Mouse (Mus musculus) megakaryocyte-erythroid progenitor cell, adult 5-6 weeks (primary cell): ENCODE results near the gene Dpy19l1. TPM values are rescaled to one million over a fixed set of nuclear protein-coding genes. Genes with fewer than 3 reads are reported as not detected.

ENCODE experiments used
- ATAC-seq: replicated peaks from 2 replicates; pipeline ENCODE4 v1.8.0; 2016; ENCODE audit warnings: mild to moderate bottlenecking, inconsistent platforms; ENCODE audit not compliant: severe bottlenecking, poor library complexity, low FRiP score, low TSS enrichment
- total RNA-seq, 2 experiments: library from RNA; stranded (forward) in 1 of 2; stranded (reverse) in 1 of 2; fragments of 200-1000, 215-1000 nt in 1 of 2; fragments of >200 nt in 1 of 2; fragmentation: Nextera tagmentation in 1 of 2; gene quantifications; 2 replicates each; pipeline ENCODE4 v1.2.3; 2014 to 2017

Dpy19l1 gene
- total RNA-seq (2014; fragmentation: Nextera tagmentation) (61.1 and 75.0 TPM in 2 replicates), total RNA-seq (2017) (98.1 and 106 TPM in 2 replicates)

- ATAC-seq = peak; percentile 76
Observed at GRCm38 (mm10) chr9:24503067-24503857, at the start of gene Dpy19l1. Dpy19l1 (minus strand) TSS chr9:24503140.

GRCm38 (mm10) chr9:24538159-24538558 is 35.2 kb upstream of the Dpy19l1 start:
- ATAC-seq = no peak

DNA sequence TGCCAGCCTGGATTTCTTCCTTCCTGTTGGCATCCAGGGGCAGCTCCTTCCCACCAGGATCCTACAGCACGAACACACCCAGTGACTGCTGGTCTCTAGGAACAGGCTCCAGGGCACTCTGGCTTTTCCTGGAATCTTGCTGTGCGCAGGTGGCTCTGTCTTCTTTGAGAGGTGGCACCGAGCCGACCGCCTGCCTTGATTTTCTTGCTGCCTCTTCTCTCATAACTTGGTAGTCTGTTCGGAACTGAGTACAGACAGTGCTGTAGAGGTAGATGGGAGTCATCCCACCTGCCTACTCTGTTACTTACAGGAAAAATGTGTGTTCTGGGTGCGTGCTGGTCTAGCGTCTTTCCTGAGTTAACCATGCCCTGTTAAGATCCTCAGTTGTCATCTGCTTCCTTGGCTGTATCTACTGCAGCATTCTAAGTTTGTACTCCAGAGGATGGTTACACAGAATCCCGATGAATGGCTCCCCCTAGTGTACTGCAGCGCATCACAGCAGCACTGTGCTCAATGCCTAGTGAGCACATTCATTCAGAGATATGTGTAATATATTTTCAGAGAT is 13.7 kb upstream of the Dpy19l1 start:
- peak; percentile 94 for ATAC-seq

DNA sequence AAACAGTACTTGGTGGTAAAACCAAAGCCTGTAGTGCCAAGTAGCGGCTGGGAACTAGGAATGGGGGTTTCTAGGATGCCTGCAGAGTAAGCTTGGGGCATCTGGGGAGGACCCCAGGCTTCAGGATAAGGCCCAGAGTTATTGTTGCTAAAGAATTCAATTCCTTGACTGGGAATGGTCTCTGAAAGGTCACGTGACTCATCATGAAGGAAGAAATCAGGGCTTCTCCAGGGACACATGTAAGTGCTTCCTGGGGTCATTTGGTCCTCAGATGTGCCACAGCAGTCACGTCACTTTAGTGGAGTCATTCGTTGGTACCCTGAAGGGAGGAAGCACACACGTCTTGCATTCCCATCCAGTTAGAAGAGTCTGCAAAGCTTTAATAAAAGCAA is 11.1 kb upstream of the Dpy19l1 start:
- no peak for ATAC-seq

DNA sequence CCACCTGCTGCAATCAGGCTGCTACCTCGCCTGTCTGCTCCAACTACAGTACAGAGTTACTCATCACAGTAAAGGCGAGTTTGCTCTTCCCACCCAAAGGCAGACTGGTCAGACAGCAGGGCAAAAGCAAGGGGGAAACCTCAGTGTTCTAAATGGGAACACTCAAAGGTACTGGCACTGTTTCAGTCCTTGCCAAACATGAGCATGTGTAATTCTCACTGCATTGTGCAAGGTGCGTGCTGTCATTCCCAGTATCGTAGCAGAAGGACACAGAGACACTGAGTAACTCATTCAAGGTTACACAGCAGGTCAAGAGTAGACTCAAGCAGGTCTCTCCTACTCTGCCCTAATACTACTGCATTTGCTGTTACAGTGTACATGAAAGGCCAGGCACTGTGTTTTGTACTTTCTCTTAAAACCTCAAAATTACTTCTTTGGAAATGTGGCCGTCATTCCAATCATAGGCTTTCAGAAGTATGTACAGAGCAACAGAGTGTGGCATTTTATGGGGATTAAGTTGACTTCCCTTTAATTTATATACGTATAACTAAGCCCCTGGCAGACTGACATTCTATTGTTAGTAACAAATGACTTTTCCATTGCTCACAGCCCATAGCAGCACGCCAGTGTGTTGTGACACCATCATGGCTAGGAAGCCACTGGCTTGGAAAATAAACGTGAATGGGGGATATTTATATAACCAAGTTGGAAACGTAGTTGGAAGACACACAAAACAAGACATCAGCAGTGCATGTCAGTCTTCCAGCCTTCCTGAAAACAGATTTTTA is 10.5 kb upstream of the Dpy19l1 start:
- no peak for ATAC-seq

GRCm38 (mm10) chr9:24512121-24512539 is 9.2 kb upstream of the Dpy19l1 start:
- no peak for ATAC-seq

- no peak for ATAC-seq
Observed at GRCm38 (mm10) chr9:24511371-24512120, 8.6 kb upstream of the Dpy19l1 start.

DNA sequence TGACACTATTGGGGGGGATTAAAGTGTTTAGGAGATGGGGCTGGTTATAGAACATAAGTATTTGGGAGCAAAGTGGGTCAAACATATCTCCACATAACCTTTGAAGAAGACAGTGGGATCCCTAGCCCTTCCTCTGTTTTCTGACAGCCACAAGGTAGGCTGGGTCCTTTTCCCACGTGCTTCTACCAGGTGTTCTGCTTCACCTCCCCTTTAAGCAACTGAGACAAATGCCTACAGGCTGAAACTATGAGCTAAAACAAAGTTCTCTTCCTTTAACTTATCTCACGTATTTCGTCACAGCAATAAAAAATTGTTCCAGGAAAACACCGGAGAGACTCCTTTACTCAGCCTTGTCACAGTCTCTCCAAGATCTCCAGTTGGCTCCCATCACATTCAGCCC is 5.9 kb upstream of the Dpy19l1 start:
- ATAC-seq = no peak

DNA sequence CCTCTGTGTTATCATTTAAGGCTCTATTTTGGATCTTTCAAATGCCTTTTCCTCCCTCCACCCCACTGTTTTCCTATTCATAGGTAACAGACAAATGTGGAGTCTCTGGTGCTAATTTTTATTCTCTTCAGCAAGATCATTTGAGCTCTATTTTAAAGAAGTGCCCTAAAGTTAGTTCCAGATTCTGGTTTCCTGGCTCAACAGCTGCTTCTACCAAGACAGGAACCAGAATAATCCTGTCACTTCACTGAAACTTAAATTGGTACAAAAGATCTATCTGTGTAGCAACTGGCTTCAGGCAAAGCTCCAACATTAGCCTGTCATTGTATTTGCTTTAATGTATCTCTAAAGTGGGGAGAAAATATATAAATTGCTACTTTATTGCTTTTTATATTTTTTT is 3.6 kb upstream of the Dpy19l1 start:
- ATAC-seq = no peak

GRCm38 (mm10) chr9:24505017-24505763 is 2.2 kb upstream of the Dpy19l1 start:
- no peak for ATAC-seq

- ATAC-seq = no peak
Observed at GRCm38 (mm10) chr9:24504381-24504780, 1.4 kb upstream of the Dpy19l1 start.

DNA sequence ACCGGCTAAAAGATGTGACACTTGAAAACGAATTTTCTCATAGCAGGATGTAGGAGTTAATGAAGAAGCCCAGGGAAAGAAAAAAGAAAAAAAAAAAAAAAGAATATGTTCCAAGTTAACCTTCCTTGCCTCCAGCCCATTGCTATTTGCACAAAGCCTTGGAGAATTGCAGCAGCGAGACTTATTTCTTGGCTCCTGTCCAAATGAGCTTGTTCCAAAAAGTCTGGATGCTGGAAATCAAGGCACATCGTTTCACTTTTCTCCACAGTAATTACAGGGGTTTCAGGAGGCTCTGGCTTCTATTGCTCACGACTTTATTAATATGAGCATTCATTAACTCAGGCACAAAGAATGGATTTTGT is 899 bp upstream of the Dpy19l1 start:
- no peak for ATAC-seq

GRCm38 (mm10) chr9:24502571-24503004 is 352 bp downstream of the Dpy19l1 start:
- ATAC-seq = peak; percentile 50

- ATAC-seq = no peak
Observed at GRCm38 (mm10) chr9:24501618-24502017, 1.3 kb downstream of the Dpy19l1 start.

GRCm38 (mm10) chr9:24496226-24496625 is 6.7 kb downstream of the Dpy19l1 start:
- no peak for ATAC-seq

- ATAC-seq = peak; percentile 75
Observed at GRCm38 (mm10) chr9:24490516-24490915, 12.4 kb downstream of the Dpy19l1 start.

GRCm38 (mm10) chr9:24488425-24489104 is 14.4 kb downstream of the Dpy19l1 start:
- peak; percentile 94 for ATAC-seq

DNA sequence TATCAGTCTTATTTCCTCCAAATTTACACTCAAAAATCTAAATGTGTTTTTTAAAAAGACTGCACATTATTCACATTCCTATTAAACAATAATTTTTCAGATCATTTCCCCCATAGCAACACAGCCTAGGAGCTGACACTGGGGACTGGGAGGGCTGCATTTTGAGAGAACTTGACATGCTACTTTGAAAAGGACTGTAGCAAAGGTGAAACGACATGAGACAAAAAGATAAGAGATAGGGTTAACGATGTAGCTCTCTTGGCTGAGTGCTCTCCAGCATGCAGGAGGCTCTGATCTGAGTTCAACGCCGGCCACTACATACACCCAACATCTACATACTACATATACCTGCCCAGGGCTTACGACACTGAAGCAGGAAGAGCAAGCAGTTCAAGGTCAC is 20.6 kb downstream of the Dpy19l1 start:
- ATAC-seq = peak; percentile 69
